Mouse (Mus musculus) brain, embryonic 14.5 days (tissue): ENCODE results near the gene Hmcn1.

Experiments used
- CTCF ChIP-seq: fragments of 200-500 bp; IDR thresholded peaks from 2 replicates; pipeline ENCODE4 v1.5.1; 2012; ENCODE audit warnings: inconsistent platforms, mild to moderate bottlenecking, moderate library complexity, borderline replicate concordance; ENCODE audit not compliant: insufficient read depth, insufficient read length; ENCODE audit errors: extremely low read depth
- POLR2A ChIP-seq: fragments of 200-500 bp; IDR thresholded peaks from 2 replicates; pipeline ENCODE4 v1.6.1; 2012; ENCODE audit warnings: mild to moderate bottlenecking, inconsistent platforms, borderline replicate concordance; ENCODE audit not compliant: poor library complexity, insufficient read depth, insufficient read length, severe bottlenecking; ENCODE audit errors: extremely low read depth

- TF ChIP-seq POLR2A (no peak), CTCF (no peak)
These were observed 423.3 kb downstream of the Hmcn1 start for GRCm38 (mm10) chr1:150569820-150570543.
